Mouse (Mus musculus) kidney, adult 2 months (tissue): ENCODE results near the gene Gm2696. TPM values are rescaled to one million over a fixed set of nuclear protein-coding genes. Genes with fewer than 3 reads are reported as not detected.

Experiments
- DNase-seq: peaks from one replicate; pipeline ENCODE4 v3.0.0; 2021
- H3K27ac ChIP-seq: fragments of 200-500 bp; 2 replicates; pipeline ENCODE4 v1.5.1; 2012; ENCODE audit warnings: low read depth, low read length, control low read depth, inconsistent platforms; ENCODE audit not compliant: insufficient read depth
- H3K27me3 ChIP-seq: fragments of 200-500 bp; replicated peaks from 2 replicates; pipeline ENCODE4 v1.6.1; 2012; ENCODE audit warnings: mild to moderate bottlenecking, moderate library complexity, low read length, inconsistent platforms; ENCODE audit not compliant: control insufficient read depth, insufficient read depth
- H3K36me3 ChIP-seq: fragments of 200-500 bp; 2 replicates; pipeline ENCODE4 v1.6.1; 2012; ENCODE audit warnings: mild to moderate bottlenecking, moderate library complexity, low read length, inconsistent platforms; ENCODE audit not compliant: control insufficient read depth, insufficient read depth
- H3K4me1 ChIP-seq: fragments of 200-500 bp; 2 replicates; pipeline ENCODE4 v1.6.1; 2011; ENCODE audit warnings: low read length; ENCODE audit not compliant: control insufficient read depth, insufficient read depth
- H3K4me3 ChIP-seq: fragments of 200-500 bp; 2 replicates; pipeline ENCODE4 v1.5.1; 2011; ENCODE audit warnings: mild to moderate bottlenecking, low read depth, low read length, control low read depth; ENCODE audit not compliant: insufficient read depth
- CTCF ChIP-seq: fragments of 200-500 bp; conservative IDR thresholded peaks from 2 replicates; pipeline ENCODE4 v1.5.1; 2011; ENCODE audit warnings: low read depth, mild to moderate bottlenecking, control low read depth, low read length, moderate library complexity, mixed read lengths; ENCODE audit not compliant: insufficient read depth, insufficient read length
- POLR2A ChIP-seq: fragments of 200-500 bp; IDR thresholded peaks from one replicate; pipeline ENCODE4 v1.6.1; 2011; ENCODE audit warnings: low read depth, low read length, control low read depth
- WGBS: fragments of 180-500 bp; shearing (Covaris S2); methylation state at CpG from one replicate; pipeline ENCODE4 v1.1.7; 2018; 5-methylcytosine and 5-hydroxymethylcytosine counted together
- polyA plus RNA-seq: library from polyadenylated mRNA; depleted of rRNA; stranded (reverse); fragments of >200 nt; gene quantifications from 2 replicates; pipeline ENCODE4 v1.2.3, GENCODE M21; 2012

The Gm2696 gene
- polyA plus RNA-seq, 1 experiment = not detected

DNA sequence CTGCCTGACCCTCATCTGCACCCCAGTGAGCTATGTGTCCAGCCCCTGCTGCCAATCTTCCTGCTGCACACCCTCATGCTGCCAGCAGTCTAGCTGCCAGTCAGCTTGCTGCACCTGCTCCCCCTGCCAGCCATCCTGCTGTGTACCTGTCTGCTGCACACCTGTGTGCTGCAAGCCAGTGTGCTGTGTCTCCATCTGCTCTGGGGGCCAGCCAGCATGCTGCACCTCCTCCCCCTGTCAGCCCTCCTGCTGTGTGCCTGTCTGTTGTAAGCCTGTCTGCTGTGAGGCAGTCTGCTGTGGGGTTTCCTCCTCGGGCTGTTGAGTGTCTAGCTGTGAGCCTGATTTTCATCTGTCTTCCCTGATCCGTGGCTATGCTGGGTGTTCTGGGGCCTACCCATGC, 32.5 kb downstream of the Gm2696 start:
- Histone ChIP-seq H3K4me3 (no peak overlapping the region), H3K27ac (no peak overlapping the region), H3K36me3 (no peaks in the 10 kb centered on the region), H3K27me3 (no peaks in the 10 kb centered on the region), H3K4me1 (no peaks in the 10 kb centered on the region)
- TF ChIP-seq POLR2A = no peak
- no peak for TF ChIP-seq CTCF
- DNase-seq = no peak
- WGBS = 37% methylated on average over 2 of the region's 2 CpGs

DNA sequence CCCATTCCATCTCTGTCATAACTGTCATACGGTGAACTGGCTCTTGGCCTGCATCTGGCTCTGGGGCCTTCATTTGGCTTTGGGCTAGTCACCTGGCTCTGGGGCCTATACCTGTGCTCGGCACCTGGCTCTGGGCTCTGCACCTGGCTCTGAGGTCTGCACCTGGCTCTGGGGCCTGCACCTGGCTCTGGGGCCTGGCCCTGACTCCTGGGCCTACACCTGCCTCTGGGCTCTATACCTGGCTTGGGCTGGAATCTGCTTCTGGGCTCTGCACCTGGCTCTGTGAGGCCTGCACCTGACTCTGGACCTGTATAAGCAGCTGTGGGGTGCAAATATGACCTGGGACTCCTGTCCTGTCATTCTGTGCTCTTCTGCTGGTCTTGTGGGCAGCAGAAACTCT, 33.1 kb downstream of the Gm2696 start:
- 91% methylated on average over 2 of the region's 2 CpGs for WGBS
- H3K4me3 ChIP-seq = no peak overlapping the region
- no peaks in the 10 kb centered on the region for H3K27me3 ChIP-seq
- no peak for DNase-seq
- TF ChIP-seq CTCF = no peak
- TF ChIP-seq POLR2A = no peak
- H3K4me1 ChIP-seq = no peaks in the 10 kb centered on the region
- H3K27ac ChIP-seq = no peak overlapping the region
- no peaks in the 10 kb centered on the region for H3K36me3 ChIP-seq

DNA sequence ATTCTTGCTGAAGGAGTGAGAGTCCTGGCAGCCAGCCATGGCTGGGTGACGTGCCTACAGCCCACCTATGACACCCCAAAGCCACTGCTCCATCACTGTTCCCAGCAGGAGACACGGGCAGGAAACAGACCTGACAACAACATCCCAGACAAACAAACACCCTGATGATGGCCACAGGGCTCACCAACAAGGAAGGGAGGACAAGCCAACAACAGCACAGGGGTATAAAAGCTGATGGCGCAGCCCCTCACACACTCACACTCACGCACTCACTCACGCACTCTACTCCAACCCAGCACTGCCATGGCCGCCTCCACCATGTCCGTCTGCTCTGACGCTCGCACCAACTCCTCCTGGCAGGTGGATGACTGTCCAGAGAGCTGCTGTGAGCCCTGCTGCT, 38.1 kb downstream of the Gm2696 start, which contains the start of gene Gm10318:
Gene Gm10318 (plus strand): TSS at position 301 of the 400 bp plus-strand sequence.
- no peaks in the 10 kb centered on the region for H3K4me1 ChIP-seq
- no peak for DNase-seq
- H3K27ac ChIP-seq = no peak within 1 kb of the TSS
- H3K27me3 ChIP-seq = no peaks in the 10 kb centered on the region
- H3K36me3 ChIP-seq = no peaks in the 10 kb centered on the region
- H3K4me3 ChIP-seq = no peak within 1 kb of the TSS
- 69% methylated on average over 9 of the region's 9 CpGs for WGBS
- no peak for TF ChIP-seq POLR2A
- no peak for TF ChIP-seq CTCF

DNA sequence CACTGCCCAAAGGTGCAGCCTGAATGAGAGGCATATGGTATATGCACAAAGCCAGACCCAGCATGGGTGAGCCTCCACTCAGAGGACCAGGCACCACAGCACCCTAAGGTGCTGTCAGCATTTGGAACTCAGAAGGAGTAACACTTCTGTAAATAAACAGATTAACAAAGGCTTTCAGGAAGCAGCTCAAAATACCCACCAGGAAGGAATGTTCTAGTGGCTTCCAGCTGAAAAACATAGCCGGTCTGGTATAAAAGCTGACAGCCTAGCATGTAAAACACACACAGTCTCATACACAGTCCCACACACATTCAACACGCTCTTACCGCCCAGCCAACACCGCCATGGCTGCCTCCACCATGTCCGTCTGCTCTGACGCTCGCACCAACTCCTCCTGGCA, 47.2 kb downstream of the Gm2696 start, which contains the start of gene Gm3285:
Gene Gm3285 (plus strand): TSS at position 301 of the 400 bp plus-strand sequence.
- Histone ChIP-seq H3K4me1 (no peaks in the 10 kb centered on the region), H3K27me3 (no peaks in the 10 kb centered on the region), H3K4me3 (no peak within 1 kb of the TSS), H3K27ac (no peak within 1 kb of the TSS), H3K36me3 (no peaks in the 10 kb centered on the region)
- 62% methylated on average over 7 of the region's 7 CpGs for WGBS
- TF ChIP-seq POLR2A (no peak), CTCF (no peak)
- no peak for DNase-seq

DNA sequence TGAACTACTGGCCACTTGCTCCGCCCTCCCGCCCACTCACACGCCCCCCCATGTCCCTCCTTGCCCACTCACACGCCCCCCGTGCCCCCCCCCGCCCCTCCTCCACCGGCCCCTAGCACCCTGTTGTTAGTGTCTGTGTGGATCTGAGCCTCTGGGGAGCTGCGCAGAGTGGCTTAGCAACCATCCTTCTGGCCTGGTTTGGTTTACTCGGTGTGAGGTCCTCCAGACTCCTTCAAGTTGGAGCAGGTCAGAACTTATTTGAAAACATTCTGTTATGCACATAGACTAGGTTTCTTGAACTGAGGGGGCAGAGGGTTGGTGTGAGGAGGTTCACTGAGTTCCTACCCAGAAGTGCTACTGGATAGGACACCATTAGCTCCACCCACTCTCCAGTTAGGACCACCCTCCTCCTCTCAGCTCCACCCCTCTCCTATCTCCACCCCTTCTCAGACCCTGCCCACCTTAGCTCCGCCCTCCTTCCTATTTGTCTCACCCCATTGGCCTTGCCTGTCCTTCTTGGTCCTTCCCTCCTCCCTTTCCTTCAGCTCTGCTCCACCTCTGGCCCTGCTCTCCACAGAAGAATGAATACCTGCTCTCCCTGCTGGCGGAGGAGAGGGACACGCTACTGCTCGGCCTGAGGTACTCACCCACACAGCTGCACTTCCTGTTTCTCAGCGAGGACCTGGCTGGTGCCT, 49.7 kb downstream of the Gm2696 start:
- Histone ChIP-seq H3K27ac (no peak overlapping the region), H3K4me3 (peak overlapping the region; percentile 2; the same call in 1 of the 2 replicates), H3K4me1 (no peaks in the 10 kb centered on the region), H3K36me3 (no peaks in the 10 kb centered on the region), H3K27me3 (no peaks in the 10 kb centered on the region)
- DNase-seq = peak; percentile 79
- WGBS = 28% methylated on average over 12 of the region's 14 CpGs
- TF ChIP-seq CTCF = no peak
- TF ChIP-seq POLR2A = no peak

DNA sequence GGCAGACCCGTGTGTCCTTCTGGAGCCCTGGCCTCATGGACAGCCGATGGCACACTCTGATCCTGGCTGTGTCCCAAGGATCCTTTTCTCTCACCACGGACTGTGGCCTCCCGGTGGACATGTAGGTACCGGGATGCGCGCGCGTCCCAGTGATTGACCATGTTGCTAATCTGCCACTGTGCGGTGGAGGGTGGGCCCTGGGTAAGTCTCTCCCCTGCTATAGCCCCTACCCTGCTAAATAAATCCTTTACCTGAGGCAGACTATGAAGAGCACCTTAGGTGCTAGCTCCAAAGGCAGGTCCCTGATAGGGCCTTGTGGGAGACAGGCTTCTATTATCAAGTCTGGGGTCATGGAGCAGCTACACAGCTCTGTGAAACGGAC, 50.3 kb downstream of the Gm2696 start:
- no peak overlapping the region for H3K27ac ChIP-seq
- H3K4me3 ChIP-seq = peak overlapping the region; percentile 2; the same call in 1 of the 2 replicates
- TF ChIP-seq CTCF (no peak), POLR2A (no peak)
- H3K36me3 ChIP-seq = no peaks in the 10 kb centered on the region
- WGBS = 33% methylated on average over 11 of the region's 11 CpGs
- H3K27me3 ChIP-seq = no peaks in the 10 kb centered on the region
- no peak for DNase-seq
- H3K4me1 ChIP-seq = no peaks in the 10 kb centered on the region

DNA sequence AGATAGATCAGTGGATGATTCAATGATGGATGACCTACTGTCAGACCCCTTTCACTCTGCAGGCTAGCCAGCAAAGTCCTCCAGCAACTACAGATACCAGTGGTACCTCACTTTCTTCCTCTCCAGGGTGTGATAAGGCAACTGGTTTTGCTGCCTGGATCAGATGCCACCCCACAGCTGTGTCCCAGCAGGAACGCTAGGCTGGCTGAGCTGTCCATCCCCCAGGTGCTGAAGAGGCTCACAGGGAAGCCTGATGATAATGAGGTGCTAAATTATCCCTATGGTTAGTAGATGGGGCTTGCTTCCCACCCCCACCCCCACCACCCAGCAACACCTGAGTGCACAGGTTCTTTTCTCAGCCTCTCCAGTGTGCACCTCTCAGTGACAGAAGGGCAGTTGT, 53.1 kb downstream of the Gm2696 start:
- TF ChIP-seq CTCF (no peak), POLR2A (no peak)
- Histone ChIP-seq H3K36me3 (no peaks in the 10 kb centered on the region), H3K27me3 (no peaks in the 10 kb centered on the region), H3K4me1 (no peaks in the 10 kb centered on the region), H3K4me3 (no peak overlapping the region), H3K27ac (no peak overlapping the region)
- DNase-seq = no peak
- WGBS = 23% methylated on average over 1 of the region's 1 CpGs

DNA sequence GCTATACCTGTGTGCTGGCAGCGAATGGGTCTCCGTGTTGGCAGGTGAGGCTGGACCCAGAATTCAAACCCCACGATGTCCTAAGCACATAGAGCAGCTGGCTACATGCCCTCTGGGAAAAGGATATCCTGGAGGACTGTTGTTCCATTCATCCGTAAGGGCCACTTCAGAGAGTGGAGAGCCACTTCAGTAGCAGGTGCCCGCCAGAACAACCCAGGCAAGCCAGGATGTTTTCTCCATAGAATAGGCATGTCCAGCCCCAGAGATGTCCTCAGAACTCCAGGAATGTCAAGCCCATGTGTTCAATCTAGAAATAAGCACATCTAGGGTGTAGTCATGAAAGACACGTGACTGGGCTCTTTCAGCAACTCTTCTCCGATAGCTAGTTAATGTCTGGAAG, 55.2 kb downstream of the Gm2696 start:
- DNase-seq = no peak
- TF ChIP-seq POLR2A (no peak), CTCF (no peak)
- Histone ChIP-seq H3K4me1 (no peaks in the 10 kb centered on the region), H3K4me3 (no peak overlapping the region), H3K27ac (no peak overlapping the region), H3K27me3 (no peaks in the 10 kb centered on the region), H3K36me3 (no peaks in the 10 kb centered on the region)
- WGBS = 91% methylated on average over 7 of the region's 7 CpGs
